Mouse (Mus musculus): Measurements from ENCODE around the gene Xntrpc.

Gene Xntrpc

DNA sequence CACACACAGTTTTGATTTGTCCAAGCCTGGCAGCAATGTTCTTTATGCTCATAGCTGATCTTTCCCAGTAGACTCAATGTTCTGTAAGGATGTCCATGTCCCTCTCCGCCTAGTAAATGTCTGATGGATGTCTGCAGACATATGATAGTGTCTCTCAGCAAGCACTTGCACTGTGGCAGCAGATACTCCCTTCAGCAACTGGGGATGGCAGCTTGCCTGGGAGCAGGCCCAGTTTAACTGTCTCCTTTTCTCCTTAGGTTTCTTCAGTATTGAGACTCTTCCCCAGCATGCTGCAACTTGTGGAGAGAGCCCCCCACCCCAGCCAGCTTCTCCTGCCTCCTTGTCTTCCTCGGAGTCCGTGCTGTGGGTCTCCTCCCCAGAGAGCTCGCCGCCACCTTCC lies 16.3 kb downstream of the Xntrpc start:
- DNase-seq (ENCODE audit: low spot score) = no peak

DNA sequence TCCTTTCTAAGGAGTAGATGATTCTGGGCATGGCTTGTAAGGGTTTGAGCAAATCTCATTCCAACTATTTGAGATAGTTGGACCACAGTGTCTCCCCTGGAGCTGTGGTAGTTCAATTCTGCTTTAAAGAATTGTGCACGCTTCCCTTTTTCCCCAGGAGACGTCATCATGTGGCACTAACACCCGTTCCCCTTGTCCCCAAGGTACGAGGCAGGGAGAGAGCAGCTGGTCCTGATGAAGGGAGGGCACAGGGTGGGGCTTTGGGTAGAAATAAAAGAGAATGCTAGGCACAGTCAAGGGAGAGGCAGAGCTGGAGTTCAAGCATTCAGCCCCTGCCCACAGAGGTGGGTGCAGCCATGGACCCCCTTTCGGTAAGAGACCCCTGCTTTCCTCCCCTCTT lies 17.3 kb downstream of the Xntrpc start, which contains the start of gene Trpc2:
TSS of gene Trpc2 (plus strand) at position 301 of the 400 bp plus-strand sequence.
- DNase-seq (ENCODE audit: low spot score) = no peak

DNA sequence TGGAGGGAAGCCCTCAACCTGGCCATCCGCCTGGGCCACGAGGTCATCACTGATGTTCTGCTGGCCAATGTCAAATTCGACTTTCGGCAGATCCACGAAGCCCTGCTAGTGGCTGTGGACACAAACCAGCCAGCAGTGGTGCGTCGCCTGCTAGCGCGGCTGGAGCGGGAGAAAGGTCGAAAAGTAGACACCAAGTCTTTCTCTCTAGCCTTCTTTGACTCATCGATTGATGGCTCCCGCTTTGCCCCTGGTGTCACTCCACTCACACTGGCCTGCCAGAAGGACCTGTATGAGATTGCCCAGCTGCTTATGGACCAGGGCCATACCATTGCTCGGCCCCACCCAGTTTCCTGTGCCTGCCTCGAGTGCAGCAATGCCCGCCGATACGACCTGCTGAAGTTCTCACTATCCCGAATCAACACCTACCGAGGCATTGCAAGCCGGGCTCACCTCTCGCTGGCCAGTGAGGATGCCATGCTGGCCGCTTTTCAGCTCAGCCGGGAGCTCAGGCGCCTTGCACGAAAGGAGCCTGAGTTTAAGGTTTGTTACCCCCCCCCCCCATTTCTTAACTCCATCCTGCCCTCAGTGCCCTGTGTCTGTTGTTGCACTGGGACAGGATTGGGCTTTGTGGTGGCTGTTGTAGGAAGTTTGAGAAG lies 18.7 kb downstream of the Xntrpc start:
- DNase-seq (ENCODE audit: low spot score) = no peak

DNA sequence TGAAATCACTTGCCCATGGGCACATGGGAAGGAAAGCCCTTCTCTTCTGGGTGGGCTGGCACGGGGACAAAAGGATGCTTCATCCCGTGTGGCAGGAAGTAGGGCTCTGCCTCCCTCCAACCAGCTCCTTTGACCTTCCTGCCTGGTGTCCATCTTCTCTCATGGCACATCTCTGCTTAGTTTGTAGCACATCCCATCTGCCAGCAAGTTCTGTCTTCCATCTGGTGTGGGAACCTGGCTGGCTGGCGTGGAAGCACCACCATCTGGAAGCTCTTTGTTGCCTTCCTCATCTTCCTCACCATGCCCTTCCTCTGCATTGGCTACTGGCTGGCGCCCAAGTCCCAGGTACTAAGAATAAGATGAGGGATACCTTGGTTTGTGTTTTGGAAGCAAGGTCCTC lies 21.8 kb downstream of the Xntrpc start:
- no peak for DNase-seq (ENCODE audit: low spot score)

DNA sequence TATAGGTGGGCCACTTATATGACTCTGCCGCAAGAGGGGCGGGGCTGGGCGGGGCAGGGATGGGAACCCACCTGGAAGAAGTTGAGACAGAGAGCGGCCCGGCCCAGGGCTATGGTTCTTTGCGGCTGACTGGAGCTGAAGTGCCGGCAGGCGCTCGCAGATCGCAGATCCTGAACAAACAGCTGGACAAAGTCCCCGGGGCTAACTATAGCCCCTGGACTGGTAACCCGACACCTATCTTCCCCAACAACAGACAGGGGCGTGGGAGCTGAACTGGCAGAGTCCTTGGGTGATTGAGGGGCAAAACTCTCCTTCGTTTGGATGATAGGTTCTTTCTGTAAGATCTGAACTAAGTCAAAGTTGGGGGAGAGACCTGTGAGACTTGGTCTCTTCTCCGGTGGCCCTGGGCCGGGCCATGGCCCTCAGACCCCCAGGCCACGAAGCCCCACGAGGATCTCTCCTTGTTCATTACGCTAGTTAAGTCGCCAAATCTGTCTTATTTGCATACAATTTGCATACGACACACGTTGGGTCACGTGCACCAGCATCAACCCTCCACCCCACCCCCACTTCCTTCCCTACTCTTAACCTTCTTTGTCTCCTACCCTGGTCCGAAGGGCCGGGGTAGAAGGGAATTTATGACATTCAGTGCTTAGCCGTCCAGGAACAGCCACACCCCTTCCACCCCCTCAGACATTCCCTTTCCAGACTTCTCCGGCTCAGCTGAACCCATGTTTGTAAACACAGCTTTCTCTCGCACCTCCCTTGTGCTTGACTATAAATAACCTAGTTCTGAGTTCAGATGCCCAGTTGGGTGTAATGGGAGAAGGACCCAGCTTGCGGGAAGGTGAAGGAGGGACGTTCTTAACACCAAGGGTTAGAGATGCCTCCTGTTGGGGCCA lies 34.5 kb downstream of the Xntrpc start:
- no peak for DNase-seq (ENCODE audit: low spot score)

DNA sequence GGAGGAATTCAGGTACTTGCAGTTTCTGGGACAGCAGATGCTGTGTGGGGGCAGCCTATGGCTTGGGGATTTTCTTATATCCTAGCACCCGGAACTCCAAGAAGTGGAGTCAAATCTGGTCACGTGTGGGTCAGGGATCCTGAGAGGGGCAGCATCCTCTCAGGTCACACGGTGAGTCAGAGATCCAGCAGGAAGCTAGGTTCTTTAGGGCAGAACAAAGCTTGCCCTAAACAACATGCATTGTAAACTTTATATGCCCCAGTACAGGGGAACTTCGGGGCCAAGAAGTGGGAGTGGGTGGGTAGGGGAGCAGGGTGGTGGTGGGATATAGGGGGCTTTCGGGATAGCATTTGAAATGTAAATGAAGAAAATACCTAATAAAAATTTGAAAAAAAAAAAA lies 35.4 kb downstream of the Xntrpc start:
- no peak for DNase-seq (ENCODE audit: low spot score)

DNA sequence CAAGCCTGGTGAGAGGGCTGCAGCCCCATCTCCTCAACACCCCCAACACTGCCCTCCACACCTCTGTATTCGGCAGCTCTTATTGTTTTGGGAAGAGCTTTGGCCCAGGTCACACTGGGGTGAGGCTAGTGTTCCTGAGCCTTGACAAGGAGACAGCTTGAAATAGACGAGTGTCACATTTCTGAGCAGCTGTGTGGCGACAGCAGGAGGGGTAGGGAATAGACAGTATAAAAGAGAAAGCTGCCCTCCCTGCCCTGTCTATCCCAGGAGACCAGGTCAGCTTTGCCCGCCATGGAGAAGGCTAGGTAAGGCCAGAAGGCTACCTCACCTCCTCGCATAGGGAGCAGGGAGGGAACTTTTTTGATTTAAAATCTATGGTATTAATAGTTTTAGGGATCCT lies 36.0 kb downstream of the Xntrpc start, which contains the start of gene Art1:
TSS of gene Art1 (plus strand) at position 257 of the 400 bp plus-strand sequence.
- no peak for DNase-seq (ENCODE audit: low spot score)

DNA sequence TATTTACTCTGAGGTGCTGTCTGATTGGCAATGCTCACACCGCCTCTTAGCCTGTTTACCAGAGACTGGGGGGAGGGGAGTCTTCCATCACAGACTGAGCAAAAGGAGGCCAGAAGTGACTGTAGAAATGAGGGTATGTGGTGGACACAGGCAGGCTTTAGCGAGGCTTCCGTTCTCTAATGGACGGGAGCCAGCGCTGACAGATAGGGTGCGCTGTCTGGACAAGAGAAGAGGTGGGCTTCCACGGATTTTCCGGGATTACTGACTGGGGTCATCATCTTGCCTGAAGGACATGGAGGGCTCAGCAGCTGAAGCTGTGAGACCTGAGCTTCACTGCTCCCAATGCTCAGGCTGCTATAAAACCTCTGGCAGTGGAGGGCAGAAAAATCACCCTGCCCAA lies 36.7 kb downstream of the Xntrpc start:
- DNase-seq (ENCODE audit: low spot score) = no peak

DNA sequence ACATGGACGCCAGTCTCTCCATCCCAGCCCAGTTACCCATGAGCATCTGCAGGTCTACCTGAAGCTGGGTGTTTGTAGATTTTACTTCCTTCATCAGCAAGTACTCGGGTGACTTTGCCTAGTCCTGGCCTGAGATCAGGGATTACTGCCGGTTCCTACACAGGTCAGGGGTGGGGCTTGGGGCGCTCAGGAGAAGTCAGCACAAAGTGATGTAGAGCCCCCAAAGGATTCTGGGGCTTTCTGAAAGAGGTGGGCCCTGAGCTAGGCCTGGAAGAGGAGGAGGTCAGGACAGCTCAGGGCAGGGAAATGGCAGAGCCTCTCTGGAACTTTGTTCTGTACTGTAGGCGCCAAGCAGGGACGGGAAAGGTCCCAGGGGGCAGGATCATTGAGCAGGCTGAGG lies 37.2 kb downstream of the Xntrpc start:
- no peak for DNase-seq (ENCODE audit: low spot score)

DNA sequence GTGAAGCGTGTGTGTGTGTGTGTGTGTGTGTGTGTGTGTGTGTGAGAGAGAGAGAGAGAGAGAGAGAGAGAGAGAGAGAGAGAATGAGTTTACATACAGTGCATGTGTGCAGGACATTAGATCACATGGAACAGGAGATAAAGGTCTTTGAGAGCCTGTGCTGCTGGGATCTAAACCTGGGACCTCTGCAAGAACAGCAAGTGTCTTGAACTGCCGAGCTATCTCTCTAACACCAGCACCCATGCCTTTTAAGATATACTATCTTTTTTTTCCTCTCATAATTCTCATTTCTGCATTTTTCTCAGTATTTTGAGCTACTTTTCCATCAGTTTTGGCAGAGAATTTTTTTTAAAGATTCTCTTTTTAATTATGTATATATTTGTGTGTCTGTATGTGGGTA lies 38.0 kb downstream of the Xntrpc start:
- DNase-seq (ENCODE audit: low spot score) = no peak

DNA sequence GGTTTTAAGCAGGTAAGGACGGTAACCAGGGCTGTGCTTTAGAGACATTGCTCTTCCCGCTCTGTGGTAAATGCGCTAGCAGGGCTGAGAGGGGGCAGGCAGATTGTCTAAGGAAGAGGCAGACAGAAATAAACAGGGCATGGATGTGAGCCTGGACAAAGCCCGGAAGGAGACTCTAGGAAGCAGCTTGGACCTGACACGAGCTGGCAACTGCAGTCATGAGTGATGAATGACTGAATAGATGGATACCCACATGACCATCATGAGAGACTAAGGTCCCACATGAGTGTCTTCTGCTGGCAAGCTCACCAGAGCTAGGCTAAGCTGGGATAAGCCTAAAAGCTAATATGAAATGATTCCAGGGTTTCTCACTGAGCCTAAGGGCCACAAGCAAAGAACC lies 38.6 kb downstream of the Xntrpc start:
- DNase-seq (ENCODE audit: low spot score) = no peak

DNA sequence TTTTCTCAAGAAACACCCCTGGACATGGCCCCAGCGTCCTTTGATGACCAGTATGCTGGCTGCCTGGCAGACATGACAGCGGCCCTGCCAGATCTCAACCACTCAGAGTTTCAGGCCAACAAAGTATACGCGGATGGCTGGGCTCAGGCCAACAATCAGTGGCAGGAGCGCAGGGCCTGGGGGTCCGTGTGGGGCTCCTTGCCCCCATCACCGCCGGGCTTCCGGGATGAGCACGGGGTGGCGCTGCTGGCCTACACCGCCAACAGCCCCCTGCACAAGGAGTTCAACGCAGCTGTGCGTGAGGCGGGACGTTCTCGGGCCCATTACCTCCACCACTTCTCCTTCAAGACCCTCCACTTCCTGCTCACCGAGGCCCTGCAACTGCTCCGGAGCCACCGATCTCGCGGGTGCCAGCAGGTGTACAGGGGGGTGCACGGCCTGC lies 41.2 kb downstream of the Xntrpc start:
- DNase-seq (ENCODE audit: low spot score) = no peak

DNA sequence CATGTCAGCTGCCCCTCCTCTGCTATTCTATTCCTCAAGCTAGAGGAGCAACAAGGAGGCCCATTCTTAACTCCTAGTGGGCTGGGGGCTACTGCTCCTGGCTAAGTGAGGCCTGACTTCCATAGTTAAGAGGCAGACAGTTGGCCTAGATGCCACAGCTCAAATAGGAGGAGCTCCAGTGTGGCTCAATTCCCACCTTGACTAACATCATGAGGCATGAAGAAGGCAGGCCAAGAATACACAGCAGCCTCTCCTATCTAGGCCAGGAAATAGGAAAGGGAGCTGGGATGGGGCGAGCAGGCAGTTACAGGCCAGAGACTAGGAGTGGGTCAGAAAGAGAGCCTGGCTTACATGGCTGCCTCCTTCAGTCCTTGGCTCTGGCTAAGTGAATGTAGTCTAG lies 42.7 kb downstream of the Xntrpc start:
- DNase-seq (ENCODE audit: low spot score) = no peak

DNA sequence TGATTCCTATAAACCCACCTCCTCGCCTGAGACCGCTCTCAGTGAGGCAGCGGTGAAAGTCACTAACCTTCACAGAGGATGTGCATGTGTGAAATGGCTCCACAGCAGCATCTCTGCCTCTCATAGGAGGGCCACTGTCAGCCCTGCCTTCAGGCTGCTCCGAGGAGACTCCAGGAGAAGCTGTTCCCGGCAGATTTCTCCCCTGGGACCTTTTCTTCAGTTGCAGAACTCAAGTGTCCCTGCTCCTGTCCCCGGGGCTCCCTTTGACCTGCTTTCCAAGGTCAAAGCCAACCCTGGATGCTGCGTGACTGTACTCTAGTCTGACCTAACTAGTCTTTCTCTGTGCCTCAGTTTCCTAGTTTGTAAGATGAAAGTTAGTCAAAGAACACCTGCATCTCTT lies 43.7 kb downstream of the Xntrpc start, which contains the start of gene Art5:
TSS of gene Art5 (minus strand) at position 319 of the 400 bp plus-strand sequence.
- no peak for DNase-seq (ENCODE audit: low spot score)

DNA sequence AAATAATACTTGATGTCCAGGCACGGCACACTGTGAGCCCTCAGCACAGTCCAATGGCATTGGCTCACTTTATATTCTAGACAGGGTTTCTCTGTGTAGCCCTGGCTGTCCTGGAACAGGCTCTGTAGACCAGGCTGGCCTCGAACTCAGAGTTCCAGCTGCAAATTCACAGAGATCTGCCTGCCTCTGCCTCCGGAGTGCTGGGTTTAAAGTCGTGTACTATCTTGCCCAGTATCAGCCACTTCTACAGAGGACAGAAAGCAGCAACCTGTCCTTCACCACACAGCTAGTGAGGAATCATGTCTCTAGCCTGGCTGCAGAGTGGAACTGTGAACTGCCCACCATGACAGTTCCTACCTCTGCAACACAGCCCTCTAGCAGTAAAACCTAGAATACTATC lies 44.2 kb downstream of the Xntrpc start:
- DNase-seq (ENCODE audit: low spot score) = no peak

DNA sequence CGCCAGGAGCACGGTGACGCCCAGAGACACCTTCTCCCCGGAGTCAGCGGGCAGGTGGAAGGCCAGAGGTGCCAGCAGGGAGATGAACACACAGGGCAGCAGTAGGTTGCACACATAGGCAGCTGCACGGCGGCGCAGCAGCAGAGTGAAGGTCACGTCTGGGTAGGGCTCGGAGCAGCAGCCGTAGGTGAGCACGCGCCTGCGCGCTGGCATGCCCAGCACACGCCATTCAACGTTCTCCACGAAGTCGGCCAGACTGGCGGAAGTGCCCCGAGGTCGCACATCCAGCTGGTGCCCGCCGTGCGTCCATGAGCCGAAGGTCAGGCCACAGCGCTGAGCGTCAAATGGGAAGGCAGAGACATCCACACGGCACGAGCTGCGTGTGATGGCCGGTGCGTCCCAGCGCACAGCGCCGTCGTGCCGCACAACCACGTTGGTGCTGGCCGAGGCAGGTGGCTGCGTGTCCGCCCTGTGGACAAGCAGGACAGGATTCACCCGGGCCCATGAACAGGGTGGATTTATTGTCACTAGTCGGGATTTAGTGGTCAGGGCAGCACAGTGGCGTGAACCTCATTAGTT lies 47.7 kb downstream of the Xntrpc start:
- DNase-seq (ENCODE audit: low spot score) = no peak

DNA sequence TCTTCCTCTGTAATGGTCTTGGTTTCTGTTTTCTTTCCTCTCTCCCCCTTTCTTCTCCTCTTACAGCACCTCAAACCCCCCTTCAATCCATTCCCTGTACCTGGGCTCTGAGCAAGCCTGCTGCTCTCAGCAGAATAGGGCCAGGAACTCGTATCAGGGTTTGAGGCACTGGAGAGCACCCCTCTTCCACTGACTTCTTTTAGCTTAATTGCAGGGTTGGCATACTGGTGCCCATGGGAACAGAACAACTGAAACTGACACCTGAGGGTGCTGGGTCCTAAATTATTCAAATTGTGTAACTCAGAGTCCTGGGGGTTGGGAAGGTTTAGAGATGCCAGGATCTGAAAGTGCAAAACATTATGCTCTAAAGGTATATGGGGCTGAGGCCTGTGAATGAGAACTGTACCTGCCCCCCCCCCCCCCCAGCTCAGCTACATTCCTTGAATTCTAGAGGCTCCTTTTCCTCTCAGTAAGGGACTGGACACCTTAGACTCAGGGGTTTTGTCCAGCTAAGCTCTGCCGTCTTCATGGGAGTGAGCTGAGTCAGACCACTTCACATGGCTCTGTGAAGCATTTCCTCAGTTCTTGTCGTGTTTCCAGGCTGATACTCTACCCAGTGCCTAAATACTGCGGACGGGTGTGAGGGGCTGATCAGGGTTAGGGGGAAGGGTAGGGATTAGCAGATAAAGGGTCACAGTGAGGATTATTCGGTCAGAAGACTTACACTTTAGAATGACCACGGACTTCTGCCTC lies 51.2 kb downstream of the Xntrpc start, which contains the start of gene Chrna10:
TSS of gene Chrna10 (minus strand) at position 250 of the 753 bp plus-strand sequence.
- DNase-seq (ENCODE audit: low spot score) = no peak

DNA sequence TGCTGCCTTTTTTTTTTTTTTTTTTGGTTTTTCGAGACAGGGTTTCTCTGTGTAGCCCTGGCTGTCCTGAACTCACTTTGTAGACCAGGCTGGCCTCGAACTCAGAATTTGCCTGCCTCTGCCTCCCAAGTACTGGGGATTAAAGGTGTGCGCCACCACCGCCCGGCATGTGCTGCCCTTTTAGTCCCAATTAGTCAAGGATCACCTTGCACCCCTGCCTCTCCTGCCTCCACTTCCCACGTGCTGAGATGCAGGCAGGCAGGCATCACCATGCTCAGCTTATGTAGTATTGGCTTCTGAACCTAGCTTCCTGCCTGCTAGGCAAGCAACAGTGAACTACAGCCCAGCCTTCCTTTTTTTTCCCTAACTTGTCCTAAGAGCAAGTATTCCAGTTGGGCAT lies 51.9 kb downstream of the Xntrpc start:
- DNase-seq (ENCODE audit: low spot score) = no peak

DNA sequence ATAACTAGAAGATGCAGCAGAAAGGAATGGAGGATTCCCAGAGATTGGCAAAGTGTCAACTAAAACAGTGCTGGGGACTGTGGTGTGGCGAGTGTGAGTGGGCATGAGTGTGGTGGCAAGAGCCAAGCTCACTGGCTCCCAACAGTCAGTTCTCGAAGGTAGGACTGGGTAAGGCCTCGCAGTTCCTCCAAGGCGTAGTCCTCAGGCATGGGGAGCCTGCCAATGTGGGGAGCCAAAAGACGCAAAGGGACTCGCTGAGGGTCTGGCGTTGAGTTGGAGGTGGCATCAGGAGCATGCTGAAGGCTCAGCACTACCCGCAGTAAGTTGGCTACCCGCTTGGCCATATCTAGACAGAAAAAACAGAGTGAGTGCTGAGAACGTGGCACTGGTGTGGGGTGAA lies 54.8 kb downstream of the Xntrpc start:
- no peak for DNase-seq (ENCODE audit: low spot score)

DNA sequence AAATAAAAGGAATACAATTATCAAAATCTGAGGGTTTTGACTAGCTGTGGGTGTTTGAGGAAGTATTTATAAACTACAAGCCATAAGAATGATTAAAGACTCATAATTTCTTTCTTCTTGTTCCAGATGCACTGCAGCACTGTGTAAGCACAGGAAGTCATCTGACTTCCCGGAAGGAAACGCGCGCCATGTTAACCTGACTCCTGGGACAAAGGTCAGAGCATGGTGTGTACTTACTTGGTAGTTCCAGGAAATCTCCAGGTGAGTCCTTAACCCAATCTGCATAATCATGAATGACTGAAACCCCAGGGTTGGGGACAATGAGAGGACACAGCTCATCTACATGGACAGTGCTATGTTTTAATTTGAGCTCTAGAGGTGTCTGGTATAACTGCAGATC lies 66.9 kb downstream of the Xntrpc start:
- no peak for DNase-seq (ENCODE audit: low spot score)

DNA sequence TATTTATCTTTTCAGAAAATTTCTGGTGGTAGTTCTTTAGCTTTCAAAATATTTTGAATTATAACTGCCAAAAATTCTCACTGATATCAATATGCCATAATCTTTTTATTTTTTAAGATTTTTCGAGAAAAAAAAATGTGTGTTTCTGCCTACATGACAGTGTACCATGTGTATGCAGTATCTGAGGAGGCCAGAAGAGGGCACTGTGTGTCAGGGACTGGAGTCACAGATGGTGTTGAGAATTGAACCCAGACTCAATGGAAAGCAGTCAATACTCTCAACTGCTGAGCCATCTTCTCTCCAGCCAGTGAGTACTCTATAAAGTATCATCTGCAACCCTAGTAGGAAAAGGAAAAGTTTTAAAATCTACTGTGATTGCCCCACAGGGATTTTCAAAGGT lies 72.0 kb downstream of the Xntrpc start:
- DNase-seq (ENCODE audit: low spot score) = no peak

DNA sequence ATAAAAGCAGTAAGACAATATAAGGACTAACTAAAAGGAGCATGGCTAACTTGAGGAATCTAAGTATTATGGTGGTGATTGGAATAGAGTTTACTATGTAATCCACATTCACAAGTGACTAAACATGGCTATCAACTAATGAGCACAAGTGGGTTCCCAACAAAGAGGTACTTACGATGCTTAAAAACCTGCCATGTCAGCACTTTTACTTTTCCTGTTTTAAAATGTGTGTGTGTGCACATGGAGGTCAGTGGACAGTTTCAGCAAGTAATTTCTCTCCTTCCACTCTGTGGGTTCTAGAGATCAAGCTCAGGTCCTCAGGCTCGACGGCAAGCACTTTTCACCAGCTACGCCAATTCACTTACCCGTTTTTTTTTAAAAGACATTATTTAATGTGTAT lies 72.4 kb downstream of the Xntrpc start:
- no peak for DNase-seq (ENCODE audit: low spot score)

All from layer of hippocampus, adult 9-10 months (tissue).